Mouse (Mus musculus): ENCODE measurements around the gene Rrp8.
"Not testable (repeated sequence)": the region's sequence is repeated elsewhere in the genome, so short reads cannot be mapped to it uniquely, and the experiment has no call there.

The Rrp8 gene

DNA sequence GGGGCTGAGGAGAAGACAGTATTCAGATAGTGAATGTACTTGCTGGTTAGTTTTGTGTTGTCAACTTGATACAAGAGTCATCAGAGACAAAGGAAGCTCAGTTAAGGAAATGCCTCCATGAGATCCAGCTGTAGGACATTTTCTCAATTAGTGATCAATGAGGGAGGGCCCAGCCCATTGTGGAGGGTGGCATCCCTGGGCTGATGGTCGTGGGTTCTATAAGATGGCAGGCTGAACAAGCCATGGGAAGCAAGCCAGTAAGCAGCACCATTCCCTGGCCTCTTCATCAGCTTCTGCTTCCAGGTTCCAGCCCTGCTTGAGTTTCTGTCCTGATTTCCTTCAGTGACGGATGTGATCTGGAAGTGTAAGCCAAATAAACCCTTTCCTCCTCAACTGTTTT is 10.6 kb upstream of the Rrp8 start:
- no peak for DNase-seq (ENCODE audit: low spot score in 2 of 2)

DNA sequence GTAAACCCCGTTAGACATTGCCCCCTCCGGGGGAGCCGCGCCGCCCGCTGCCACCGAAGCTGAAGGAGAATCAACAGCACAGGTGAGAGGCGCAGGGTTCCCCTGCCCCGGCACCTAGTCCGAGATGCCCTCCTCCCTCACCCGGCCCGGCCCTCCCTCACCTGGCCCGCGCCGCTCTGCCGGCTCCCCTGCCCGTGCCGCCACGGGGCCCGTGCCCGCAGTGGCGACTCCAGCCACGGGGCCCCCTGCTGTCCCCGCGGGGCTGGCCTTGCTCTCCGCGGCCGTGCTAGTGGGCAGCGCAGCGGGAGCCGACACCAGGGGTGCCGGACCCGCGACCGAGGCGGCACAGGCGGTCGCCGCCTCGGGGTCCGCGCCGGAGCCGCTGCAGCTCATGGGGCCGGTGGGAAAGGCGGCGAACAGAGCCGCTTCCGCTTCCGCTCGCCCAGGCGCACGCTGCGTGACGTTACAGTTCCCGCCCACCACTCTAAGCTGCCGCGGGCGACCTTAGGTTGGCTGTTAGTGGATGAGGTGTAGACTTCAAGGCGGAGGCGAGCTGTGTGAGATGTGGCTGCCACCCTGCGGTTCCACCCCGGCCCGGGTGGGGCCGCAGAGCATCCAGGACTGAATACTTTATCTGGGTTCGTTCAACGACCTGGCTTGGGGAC is 6.9 kb upstream of the Rrp8 start, which contains the start of gene Taf10:
Gene Taf10 (minus strand): TSS at position 436 of the 665 bp plus-strand sequence.
- DNase-seq (ENCODE audit: low spot score in 2 of 2), result peak; percentile 90 to 91

DNA sequence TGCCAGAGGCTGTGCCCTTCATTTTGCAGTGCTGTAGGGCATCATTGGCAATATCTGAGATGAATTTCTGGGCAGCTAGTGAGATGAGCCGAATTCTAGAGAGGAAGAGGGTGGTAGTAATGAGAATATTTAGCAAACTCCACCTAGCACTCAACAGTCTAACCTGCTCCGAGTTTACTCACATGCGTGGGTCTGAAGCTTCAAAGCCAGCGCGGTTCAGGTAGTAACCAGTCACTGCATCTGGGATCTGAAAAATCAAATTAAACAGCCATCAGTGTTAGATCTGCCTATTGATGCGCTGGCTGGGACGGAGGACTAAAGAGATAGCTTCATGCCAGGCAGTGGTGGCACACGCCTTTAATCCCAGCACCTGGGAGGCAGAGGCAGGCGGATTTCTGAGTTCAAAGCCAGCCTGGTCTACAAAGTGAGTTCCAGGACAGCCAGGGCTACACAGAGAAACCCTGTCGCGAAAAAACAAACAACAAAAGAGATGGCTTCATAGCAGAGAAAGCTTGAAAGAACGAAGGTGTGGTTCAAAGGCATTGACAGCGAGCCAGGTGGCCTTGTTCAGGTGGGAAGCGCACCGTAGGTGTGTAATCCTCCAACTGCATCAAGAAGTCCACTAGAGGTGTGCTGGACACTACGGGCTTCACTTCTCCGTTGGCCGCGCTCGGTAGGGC is 6.2 kb upstream of the Rrp8 start:
- DNase-seq (ENCODE audit: low spot score in 2 of 2), result not testable (repeated sequence)

DNA sequence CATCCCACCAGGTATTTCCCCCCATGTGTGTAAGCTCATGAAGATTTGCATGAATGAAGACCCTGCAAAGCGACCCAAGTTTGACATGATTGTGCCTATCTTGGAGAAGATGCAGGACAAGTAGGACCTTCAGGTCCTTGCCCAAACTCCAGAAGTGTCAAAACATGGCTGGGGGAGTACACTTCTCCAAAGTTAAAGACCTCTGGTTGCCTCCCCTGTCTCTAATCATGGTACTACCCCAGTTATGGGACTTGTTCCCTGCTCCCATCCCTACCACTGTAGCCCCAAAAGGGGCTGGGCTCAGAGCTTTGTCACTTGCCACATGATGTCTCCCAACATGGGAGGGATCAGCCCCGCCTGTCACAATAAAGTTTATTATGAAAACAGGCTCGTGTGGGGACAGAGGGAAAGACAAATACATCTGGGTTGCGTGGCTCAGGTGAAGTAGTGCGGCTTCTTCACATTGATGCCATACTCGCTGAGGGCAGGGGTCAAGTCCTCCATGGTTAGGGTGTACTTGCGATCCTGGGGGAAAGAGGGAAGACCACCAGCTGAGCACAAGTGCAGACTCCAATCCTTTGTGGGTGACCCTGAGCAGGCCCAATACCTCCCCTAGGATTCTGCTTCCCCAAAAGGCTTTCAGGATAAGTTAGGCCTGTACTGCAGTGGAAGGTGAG is 5.5 kb upstream of the Rrp8 start:
- not testable (repeated sequence) for DNase-seq (ENCODE audit: low spot score in 2 of 2)

DNA sequence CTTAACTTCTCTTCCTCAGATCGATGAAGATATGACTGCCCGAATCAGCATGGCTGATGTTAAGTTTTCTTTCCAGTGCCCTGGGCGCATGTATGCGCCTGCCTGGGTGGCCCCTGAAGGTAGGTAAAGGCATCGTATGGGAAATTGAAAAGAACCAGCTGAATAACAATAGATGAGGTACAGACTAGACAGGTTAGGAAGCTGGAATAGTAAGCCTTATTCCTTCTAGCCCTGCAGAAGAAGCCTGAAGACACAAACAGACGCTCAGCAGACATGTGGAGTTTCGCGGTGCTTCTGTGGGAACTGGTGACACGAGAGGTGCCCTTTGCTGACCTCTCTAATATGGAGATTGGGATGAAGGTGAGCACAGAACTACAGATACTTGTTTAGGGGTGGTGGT is 4.8 kb upstream of the Rrp8 start:
- no peak for DNase-seq (ENCODE audit: low spot score in 2 of 2)

DNA sequence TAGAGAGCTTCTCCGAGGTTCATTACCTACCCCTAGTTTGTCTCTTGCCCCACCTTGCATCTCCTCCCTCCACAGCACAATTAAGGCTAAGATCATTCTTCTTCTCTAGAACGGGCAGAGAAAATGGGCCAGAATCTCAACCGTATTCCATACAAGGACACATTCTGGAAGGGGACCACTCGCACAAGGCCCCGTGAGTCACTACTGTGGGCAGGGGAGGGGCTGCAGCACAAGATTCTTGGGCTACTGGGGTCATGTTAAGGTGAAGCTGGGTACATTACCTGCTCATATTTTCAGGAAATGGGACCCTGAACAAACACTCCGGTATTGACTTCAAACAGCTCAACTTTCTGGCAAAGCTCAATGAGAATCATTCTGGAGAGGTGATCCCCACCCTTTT is 3.7 kb upstream of the Rrp8 start:
- DNase-seq (ENCODE audit: low spot score in 2 of 2), result no peak

DNA sequence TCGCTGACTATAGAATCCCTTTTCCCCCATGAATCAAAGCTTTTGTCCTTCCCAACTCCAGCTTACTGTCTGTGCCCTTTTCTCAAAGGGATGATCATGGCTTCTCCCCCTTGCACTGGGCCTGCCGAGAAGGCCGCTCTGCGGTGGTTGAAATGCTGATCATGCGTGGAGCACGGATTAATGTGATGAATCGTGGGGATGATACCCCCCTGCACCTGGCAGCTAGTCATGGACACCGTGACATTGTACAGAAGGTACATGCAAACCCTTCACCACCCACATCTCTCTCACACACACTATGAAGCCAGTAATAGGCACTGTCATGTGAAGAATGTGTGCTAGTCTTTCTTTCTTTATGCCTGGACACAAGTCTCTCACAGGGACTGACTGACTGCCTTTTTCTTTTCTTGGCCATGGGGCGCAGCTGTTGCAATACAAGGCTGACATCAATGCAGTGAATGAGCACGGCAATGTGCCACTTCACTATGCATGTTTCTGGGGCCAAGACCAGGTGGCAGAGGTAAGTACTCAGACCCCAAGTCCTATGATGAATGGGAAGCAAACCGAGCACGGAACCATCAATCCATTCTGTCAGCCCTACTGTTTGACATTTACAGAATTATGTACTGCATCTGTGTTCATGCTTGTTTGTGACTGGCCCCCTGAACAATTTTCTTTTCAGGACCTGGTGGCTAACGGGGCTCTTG is 3.1 kb upstream of the Rrp8 start:
- DNase-seq (ENCODE audit: low spot score in 2 of 2), result no peak

DNA sequence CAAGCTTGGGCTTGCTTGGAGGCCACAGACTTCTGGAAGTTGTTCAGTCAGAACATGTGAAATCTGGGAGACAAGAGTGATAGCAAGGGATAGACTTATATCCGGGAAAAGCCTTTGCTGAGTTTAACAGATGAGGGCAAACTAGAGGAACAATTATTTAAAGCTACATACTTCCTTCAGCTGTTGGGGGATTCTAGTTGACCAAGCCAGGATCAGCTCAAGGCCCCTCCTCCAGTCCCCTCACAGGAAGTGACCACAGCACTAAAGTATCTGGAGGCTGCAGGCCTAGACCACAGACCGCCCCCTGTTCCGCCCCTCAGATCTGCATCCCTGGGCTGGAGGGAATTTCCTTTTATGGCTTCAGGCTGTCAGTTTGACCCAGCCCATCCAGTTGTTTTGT is 1.8 kb upstream of the Rrp8 start:
- DNase-seq (ENCODE audit: low spot score in 2 of 2), result peak; percentile 50 to 71

DNA sequence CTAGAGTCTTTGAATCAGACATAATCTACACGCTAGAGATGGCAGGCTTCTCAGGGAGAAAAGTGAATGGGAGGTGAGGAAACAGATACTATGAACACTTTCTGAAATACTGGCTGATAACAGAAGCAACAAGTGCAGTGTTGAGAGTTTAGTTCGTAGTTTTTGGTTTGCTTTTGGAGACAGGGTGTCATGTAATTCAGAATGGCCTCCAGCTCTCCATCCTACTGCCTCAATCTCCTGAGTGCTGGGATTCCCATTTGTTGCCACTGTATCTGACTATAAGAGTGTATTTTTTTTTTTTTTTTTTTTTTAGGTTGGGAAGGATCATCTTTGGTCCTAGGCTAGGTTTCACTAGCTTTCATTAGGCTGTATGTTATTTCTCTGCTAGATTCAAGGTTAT is 1.1 kb upstream of the Rrp8 start:
- DNase-seq (ENCODE audit: low spot score in 2 of 2), result no peak

DNA sequence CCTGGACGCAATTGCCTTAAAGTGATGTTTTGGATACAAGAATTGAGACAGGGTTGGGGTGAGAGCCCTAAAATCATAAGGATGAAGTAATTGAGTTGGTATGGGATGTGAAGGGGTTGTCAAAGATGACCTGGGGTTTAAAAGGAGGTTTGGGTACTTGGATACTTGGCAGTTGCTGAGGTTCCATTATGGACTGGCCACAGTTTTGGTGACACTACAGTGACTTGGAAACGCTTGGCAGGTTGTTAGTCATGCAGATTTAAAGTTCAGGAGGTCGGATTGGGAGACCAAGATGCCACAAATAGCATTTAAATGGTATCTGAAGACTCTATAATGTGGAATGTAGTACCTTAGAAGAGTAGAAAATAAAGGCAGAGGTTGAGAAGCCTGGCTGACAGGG is 463 bp upstream of the Rrp8 start:
- DNase-seq (ENCODE audit: low spot score in 2 of 2), result no peak

DNA sequence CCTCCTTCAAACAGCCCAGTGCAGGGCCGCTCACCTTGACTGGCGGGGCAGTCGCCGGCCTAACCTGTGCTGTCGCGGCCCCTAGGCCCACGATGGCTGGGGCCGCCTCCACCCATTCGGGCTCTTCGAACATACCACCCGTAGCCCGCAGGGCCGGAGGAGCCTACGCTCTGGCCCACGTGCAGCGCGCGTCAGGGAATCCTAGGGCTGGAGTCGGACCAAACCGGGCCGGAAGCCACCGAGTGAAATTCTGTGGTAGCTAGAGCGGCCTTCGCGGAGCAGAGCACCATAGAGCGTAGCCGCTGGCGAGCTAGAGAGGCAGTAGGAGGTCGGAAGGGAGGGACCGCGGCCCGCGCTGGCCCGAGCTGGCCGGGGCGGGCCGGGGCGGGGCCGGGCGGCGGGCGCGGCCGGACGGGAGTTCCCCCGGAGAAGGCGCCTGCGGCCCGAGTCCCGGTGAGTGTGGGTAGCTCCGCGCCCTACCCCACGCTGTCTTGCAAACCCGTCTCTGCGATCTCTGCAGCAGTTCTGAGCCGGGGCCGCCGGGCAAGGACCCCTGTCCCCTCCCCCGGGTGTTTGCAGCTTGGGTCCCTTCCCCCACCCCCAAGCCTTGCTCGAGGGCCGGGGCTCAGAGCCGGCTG is 802 bp downstream of the Rrp8 start, which contains the start of gene Ilk:
Gene Ilk (plus strand): TSS at position 329 of the 638 bp plus-strand sequence.
- peak; percentile 90 for DNase-seq (ENCODE audit: low spot score in 2 of 2)

DNA sequence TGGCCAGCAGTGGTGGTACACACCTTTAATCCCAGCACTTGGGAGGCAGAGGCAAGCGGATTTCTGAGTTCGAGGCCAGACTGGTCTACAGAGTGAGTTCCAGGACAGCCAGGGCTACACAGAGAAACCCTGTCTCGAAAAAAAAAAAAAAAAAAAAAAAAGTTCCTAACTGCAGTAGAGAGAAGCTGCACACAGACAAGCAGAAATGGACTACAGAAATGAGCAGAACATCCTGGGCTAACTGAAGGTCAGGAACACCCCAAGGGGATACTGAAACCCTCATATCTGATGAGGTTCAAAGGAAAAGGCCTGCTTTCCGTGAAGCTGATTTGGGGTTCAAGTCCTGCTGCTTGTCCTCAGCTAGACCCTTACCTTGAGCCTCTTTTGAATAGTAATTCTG is 1.7 kb downstream of the Rrp8 start:
- DNase-seq (ENCODE audit: low spot score in 2 of 2), result not testable (repeated sequence)

DNA sequence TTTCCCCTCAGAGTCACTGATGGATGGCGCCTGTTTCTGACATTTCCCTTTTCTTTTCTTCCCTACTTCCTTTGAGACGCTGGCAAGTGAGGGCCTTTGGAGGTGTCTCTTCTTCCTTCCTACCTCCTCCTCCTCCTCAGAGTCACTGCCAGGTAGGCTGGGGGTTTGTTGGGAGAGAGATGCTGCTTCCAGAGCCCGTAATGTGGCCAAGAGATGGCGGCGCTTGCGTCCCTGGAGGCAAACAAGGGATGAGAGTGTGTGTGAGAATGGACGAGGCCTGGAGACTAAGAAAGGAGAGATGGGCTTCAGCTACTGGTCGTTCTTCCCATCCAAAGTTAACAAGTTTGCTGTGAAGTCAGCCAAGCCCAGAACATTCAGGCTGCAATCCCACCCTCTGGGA is 2.4 kb downstream of the Rrp8 start:
- no peak for DNase-seq (ENCODE audit: low spot score in 2 of 2)

DNA sequence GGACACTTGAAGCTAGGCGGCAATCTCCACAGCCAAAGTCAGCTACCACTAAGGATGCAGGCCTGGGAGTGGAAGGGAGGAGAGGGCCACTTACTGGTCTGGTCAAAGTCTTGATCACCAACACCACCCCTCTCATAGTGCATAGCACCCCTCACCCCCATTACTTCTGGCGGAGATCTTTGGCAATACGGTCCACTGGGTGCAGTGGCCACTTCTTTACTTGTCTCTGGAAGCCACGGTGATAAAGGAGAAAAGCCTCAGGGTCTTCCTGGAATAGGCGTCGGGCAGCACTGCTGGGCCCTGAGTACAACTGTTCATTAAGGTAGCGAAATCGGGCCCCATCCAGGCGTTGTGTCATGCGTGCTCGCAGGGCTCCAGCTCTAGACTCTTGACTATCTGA is 3.3 kb downstream of the Rrp8 start:
- DNase-seq (ENCODE audit: low spot score in 2 of 2), result no peak

DNA sequence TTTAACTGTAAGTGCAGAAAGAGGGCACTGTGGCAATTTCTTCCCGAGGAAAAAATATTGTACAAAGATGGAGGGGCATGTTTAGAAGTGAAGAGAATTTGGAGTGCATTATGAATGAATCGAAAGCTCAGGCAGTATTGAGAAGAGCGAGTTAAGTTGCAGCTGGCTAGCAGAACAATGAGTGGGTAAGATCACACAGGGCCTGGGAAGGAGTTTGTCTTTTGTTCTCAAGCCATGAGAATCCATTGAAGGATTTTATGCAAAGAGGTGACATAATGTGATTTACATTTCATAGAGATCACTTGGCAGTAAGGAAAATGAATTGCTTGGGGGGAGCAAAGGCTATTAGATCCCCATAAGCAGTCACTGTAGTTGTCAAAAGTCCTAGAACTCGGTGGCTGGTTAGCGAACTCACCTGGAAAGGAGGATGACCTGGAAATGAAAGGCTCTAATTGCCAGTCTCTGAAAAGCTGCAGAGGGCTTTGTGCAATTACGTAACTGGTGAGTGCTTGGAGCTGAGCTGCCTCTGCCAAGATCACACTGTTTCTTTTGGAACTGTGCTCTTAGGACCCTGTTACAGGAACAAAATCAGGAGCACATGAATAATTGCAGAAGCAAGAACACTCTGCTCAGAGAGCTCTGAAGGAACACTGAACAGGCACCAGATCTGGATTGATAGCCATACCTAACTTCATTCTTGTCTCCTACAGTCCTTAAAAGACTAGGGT is 8.3 kb downstream of the Rrp8 start:
- DNase-seq (ENCODE audit: low spot score in 2 of 2), result no peak

DNA sequence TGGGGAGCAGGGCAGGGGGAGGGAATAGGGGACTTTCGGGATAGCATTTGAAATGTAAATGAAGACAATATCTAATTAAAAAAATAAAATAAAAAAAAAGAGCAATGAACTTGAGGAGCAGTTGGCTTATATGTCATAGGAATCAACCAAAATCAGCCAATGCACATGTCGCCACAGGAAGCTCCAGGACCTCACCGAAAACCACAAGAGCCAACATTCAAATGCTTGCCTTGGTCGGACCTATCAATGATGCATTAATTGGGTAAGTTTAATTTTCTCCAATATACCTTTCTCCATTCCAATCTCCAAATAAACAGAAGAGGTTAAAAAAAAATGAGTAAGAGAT is 10.2 kb downstream of the Rrp8 start:
- no peak for DNase-seq (ENCODE audit: low spot score in 2 of 2)

DNA sequence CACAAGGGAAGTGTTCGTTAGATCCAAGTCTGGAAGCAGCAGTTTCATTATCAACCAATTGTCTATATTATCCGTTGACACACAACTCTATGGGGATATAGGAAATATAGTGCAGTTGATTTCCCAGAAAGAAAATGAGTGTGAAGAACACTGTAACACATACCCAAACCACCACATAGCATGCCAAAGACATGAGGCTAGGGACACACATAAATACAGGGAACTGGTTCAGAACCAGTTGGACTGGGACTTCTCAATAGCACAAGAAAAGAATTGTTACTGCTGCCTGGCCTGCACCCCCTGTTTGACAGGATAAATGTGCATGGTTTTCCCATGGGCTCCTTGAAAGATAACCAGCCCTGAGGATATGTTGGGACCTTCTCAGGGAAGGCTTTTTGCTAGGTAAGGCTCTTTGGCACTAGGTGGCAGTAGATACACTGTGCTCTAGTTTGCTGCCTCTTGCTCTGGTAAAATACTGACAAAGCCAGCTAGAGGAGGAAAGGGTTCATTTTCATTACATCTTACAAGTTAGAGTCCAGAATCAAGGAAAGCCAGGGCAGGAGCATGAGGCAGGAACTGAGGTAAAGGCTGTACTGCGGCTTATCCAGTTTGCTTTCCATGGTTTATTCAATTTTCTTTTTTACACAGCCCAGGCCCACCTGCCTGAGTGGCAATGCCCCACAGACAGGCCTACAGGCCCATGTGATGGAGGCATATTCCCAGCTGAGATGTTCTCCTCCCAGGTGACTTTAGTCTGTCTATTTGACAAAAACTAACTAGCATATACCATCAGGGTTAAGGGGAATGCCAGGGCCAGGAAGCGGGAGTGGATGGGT is 10.8 kb downstream of the Rrp8 start:
- peak; percentile 32 to 41 for DNase-seq (ENCODE audit: low spot score in 2 of 2)

DNA sequence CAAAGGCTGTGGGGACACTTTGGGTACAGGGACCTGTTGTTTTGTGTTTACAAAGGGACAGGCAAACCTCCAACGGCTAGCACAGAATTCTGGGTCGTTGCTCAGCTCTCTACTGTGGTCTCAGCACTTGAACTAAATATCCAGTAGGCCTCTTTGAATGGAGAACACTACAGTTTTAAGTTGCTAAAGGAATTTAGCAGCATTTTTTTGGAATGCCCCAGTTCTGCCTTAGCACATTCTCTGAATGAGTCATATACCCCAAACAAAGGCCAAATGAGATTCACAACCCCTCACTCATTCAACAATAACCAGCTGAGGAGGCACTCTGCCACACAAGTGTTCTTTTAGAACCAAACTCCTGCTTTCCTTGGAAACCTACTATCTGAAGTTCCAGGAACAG is 15.3 kb downstream of the Rrp8 start:
- DNase-seq (ENCODE audit: low spot score in 2 of 2), result no peak

DNA sequence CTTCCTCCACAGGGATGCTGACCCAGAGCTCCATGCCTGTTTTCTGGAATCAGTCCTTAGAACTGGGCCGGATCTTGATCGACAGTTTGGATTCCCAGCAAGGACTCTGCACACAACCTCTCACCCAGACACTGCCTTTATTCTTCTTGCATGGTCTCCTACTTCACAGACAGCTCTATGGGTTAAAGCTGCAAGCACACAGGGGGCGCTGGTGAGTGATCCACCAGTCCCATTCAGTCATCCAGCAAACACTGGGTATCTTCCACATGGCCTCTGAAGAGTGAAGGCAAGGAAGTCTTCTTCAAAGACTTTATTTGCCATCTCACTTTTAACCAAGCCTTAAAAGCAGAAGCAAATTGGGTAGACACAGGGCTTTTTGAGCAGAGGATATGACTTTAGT is 21.8 kb downstream of the Rrp8 start:
- DNase-seq (ENCODE audit: low spot score in 2 of 2), result no peak

DNA sequence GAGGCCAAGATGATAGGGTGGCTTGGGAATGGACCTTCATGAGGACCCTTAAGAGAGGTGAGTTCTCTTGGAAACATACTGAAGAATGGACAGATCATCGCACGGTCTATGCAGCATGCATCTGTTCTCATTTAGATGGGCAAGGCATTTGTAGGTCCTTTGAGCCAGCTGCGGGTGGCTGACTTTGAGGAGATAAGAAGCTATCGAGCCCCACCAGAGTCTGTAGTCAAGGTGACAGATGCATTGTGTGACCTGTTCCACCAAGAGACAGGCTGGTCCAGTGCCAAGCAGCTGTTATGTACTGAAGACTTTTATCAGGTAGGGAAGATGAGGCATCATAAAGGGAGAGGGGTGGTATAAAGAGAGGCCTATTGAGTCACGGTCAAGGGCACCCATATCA is 28.5 kb downstream of the Rrp8 start:
- DNase-seq (ENCODE audit: low spot score in 2 of 2), result no peak
